In genomic region chr8:122654768-122655167, GRCm38 (mm10) we compare ENCODE assay signal across 12 mouse cellular contexts. TPM values are rescaled to one million over a fixed set of nuclear protein-coding genes. Genes with fewer than 3 reads are reported as not detected.
DNase-seq lines count a peak whose midpoint lies in the region; ATAC-seq and TF ChIP-seq lines count a peak whose summit lies in the region.
"Had no signal": no experiment of that assay in that cellular context is flagged by ENCODE, and none has a peak within 500 bp of the region (broad histone marks: within the 10 kb centered on the region; RNA-seq: fewer than 3 reads in every experiment).

No protein-coding gene starts in this region.

- no peak for TF ChIP-seq CTCF in cerebellum, adult 2 months (IDR thresholded peaks at IDR 0.05; ENCODE audit: borderline replicate concordance, insufficient read depth, low read depth, low read length)
- no peak for TF ChIP-seq CTCF in hindbrain, postnatal 0 days (IDR thresholded peaks at IDR 0.05; ENCODE audit: low read depth)

- H3K4me3 ChIP-seq in cerebellum, adult 2 months (replicated peaks; ENCODE audit: insufficient read depth, low read depth, low read length) = no peak overlapping the region
- H3K4me3 ChIP-seq in hindbrain, postnatal 0 days (ENCODE audit: low read length) = no peak overlapping the region
- no peak overlapping the region for H3K4me3 ChIP-seq in lung, embryonic 16.5 days (ENCODE audit: low read length)
- H3K4me3 ChIP-seq: megakaryocyte, embryonic 14.5 days had no signal

- no peak overlapping the region for H3K27ac ChIP-seq in cerebellum, adult 2 months (ENCODE audit: insufficient read depth, low read length)
- no peak overlapping the region for H3K27ac ChIP-seq in hindbrain, postnatal 0 days
- no peak overlapping the region for H3K27ac ChIP-seq in lung, embryonic 16.5 days (ENCODE audit: low read length)

- peaks cover 81% of the 10 kb centered on the region for H3K4me1 ChIP-seq in cerebellum, adult 2 months (ENCODE audit: control insufficient read depth, insufficient read depth, low read length)
- peaks cover 2% of the 10 kb centered on the region for H3K4me1 ChIP-seq in hindbrain, postnatal 0 days (ENCODE audit: insufficient read depth, low read length)
- H3K4me1 ChIP-seq in lung, embryonic 16.5 days (replicated peaks; ENCODE audit: control insufficient read depth, insufficient read depth, low read length) = peaks cover 11% of the 10 kb centered on the region

- H3K4me2 ChIP-seq in hindbrain, postnatal 0 days (ENCODE audit: low read depth, low read length) = no peak overlapping the region
- no peak overlapping the region for H3K4me2 ChIP-seq in lung, embryonic 16.5 days (ENCODE audit: low read depth, low read length)

- H3K9me3 ChIP-seq in hindbrain, postnatal 0 days (ENCODE audit: low read length) = no peaks in the 10 kb centered on the region
- H3K9me3 ChIP-seq in lung, embryonic 16.5 days (ENCODE audit: control insufficient read depth, low read length) = no peaks in the 10 kb centered on the region
- H3K9me3 ChIP-seq: megakaryocyte, embryonic 14.5 days had no signal

- no peak for ATAC-seq in hindbrain, postnatal 0 days
- ATAC-seq in lung, embryonic 16.5 days (ENCODE audit: low read depth) = peak; percentile 83
- ATAC-seq in granulocyte monocyte progenitor cell, adult 5-6 weeks (replicated peaks; ENCODE audit: poor library complexity, severe bottlenecking) = no peak

- TF ChIP-seq POLR2A in cerebellum, adult 2 months (IDR thresholded peaks at IDR 0.05; ENCODE audit: borderline replicate concordance, insufficient read depth, low read length) = no peak

- peak; percentile 50 to 59 for DNase-seq in cerebellum, postnatal 14 days
- no peak for DNase-seq in cerebellum, adult 2 months
- peak; percentile 77 for DNase-seq in adrenal gland, adult 2 months
- peak; percentile 35 for DNase-seq in hindbrain, postnatal 0 days (ENCODE audit: low spot score)
- no peak for DNase-seq in urinary bladder, postnatal 10 days (ENCODE audit: low spot score)
- DNase-seq in layer of hippocampus, adult 11-12 months (ENCODE audit: low spot score) = no peak
- DNase-seq: B cell, adult 2 months had no signal

- 9% methylated on average over 7 of the region's 7 CpGs for WGBS in cerebellum, adult 2 months
- WGBS in hindbrain, postnatal 0 days = 43% methylated on average over 7 of the region's 7 CpGs
- WGBS in lung, embryonic 16.5 days = 9% methylated on average over 7 of the region's 7 CpGs

- no peak overlapping the region for H3K9ac ChIP-seq in hindbrain, postnatal 0 days (replicated peaks; ENCODE audit: low read length)
- H3K9ac ChIP-seq in lung, embryonic 16.5 days (ENCODE audit: low read length) = no peak overlapping the region

- no peaks in the 10 kb centered on the region for H3K27me3 ChIP-seq in cerebellum, adult 2 months (ENCODE audit: control insufficient read depth, insufficient read depth, low read length)
- no peaks in the 10 kb centered on the region for H3K27me3 ChIP-seq in hindbrain, postnatal 0 days (ENCODE audit: insufficient read depth, low read length)
- no peaks in the 10 kb centered on the region for H3K27me3 ChIP-seq in lung, embryonic 16.5 days (ENCODE audit: control insufficient read depth, insufficient read depth, low read depth, low read length)
- H3K27me3 ChIP-seq: megakaryocyte, embryonic 14.5 days had no signal

- peaks cover 4% of the 10 kb centered on the region; the same call in 1 of the 2 replicates for H3K36me3 ChIP-seq in hindbrain, postnatal 0 days (ENCODE audit: insufficient read depth, low read length)
- no peaks in the 10 kb centered on the region for H3K36me3 ChIP-seq in lung, embryonic 16.5 days (ENCODE audit: control insufficient read depth, insufficient read depth, low read length)

RNA-seq across cellular contexts. Expression of gene Pabpn1l, which starts 32.2 kb away (rescaled TPM):
- polyA plus RNA-seq in cerebellum, adult 2 months (2012; rRNA removed) = not detected in 2 replicates
- total RNA-seq in adrenal gland, adult 2 months (2021) = not detected
- not detected in 2 replicates for polyA plus RNA-seq in adrenal gland, adult 2 months (2012; rRNA removed)
- not detected in 2 replicates for total RNA-seq in hindbrain, postnatal 0 days (2014; rRNA removed)
- polyA plus RNA-seq in hindbrain, postnatal 0 days (2015; fragmentation: Nextera tagmentation; extraction: Ambion mirVana) = not detected in 2 replicates
- not detected in 2 replicates for polyA plus RNA-seq in lung, embryonic 16.5 days (2015; fragmentation: Nextera tagmentation; extraction: Ambion mirVana)
- total RNA-seq in granulocyte monocyte progenitor cell, adult 5-6 weeks (2014; fragmentation: Nextera tagmentation) = not detected in 2 replicates
- not detected in 2 replicates for total RNA-seq in granulocyte monocyte progenitor cell, adult 5-6 weeks (2017)
- total RNA-seq: left cerebral cortex, adult 8-10 months had no signal
- polyA plus RNA-seq: gonadal fat pad, adult 2 months had no signal

RNA-seq across cellular contexts. Expression of gene Trappc2l, which starts 43.3 kb away (rescaled TPM):
- 199 and 206 TPM in 2 replicates for polyA plus RNA-seq in cerebellum, adult 2 months (2012; rRNA removed)
- 10 to 100 TPM; 53.8 to 55.5 TPM for total RNA-seq in adrenal gland, adult 2 months (2021)
- 159 and 161 TPM in 2 replicates for polyA plus RNA-seq in adrenal gland, adult 2 months (2012; rRNA removed)
- 7.6 and 11.4 TPM in 2 replicates for total RNA-seq in hindbrain, postnatal 0 days (2014; rRNA removed)
- 117 and 130 TPM in 2 replicates for polyA plus RNA-seq in hindbrain, postnatal 0 days (2015; fragmentation: Nextera tagmentation; extraction: Ambion mirVana)
- 48.0 and 62.6 TPM in 2 replicates for polyA plus RNA-seq in lung, embryonic 16.5 days (2015; fragmentation: Nextera tagmentation; extraction: Ambion mirVana)
- 41.0 and 55.7 TPM in 2 replicates for total RNA-seq in granulocyte monocyte progenitor cell, adult 5-6 weeks (2014; fragmentation: Nextera tagmentation)
- 16.1 and 21.7 TPM in 2 replicates for total RNA-seq in granulocyte monocyte progenitor cell, adult 5-6 weeks (2017)

RNA-seq across cellular contexts. Expression of gene Galns, which starts 43.5 kb away (rescaled TPM):
- 8.5 and 8.7 TPM in 2 replicates for polyA plus RNA-seq in cerebellum, adult 2 months (2012; rRNA removed)
- 1 to 10 TPM; 6.0 to 7.8 TPM for total RNA-seq in adrenal gland, adult 2 months (2021)
- polyA plus RNA-seq in adrenal gland, adult 2 months (2012; rRNA removed) = 6.8 and 8.0 TPM in 2 replicates
- total RNA-seq in hindbrain, postnatal 0 days (2014; rRNA removed) = 12.0 and 14.2 TPM in 2 replicates
- 9.1 and 10.0 TPM in 2 replicates for polyA plus RNA-seq in hindbrain, postnatal 0 days (2015; fragmentation: Nextera tagmentation; extraction: Ambion mirVana)
- 15.0 and 15.2 TPM in 2 replicates for polyA plus RNA-seq in lung, embryonic 16.5 days (2015; fragmentation: Nextera tagmentation; extraction: Ambion mirVana)
- total RNA-seq in granulocyte monocyte progenitor cell, adult 5-6 weeks (2014; fragmentation: Nextera tagmentation) = 39.0 and 46.3 TPM in 2 replicates
- 36.1 and 46.6 TPM in 2 replicates for total RNA-seq in granulocyte monocyte progenitor cell, adult 5-6 weeks (2017)

RNA-seq across cellular contexts. Expression of gene Cbfa2t3, which starts 44.1 kb away (rescaled TPM):
- 17.7 and 21.6 TPM in 2 replicates for polyA plus RNA-seq in cerebellum, adult 2 months (2012; rRNA removed)
- 10 to 100 TPM; 13.9 to 16.2 TPM for total RNA-seq in adrenal gland, adult 2 months (2021)
- polyA plus RNA-seq in adrenal gland, adult 2 months (2012; rRNA removed) = 19.3 and 20.3 TPM in 2 replicates
- 9.2 and 10.0 TPM in 2 replicates for total RNA-seq in hindbrain, postnatal 0 days (2014; rRNA removed)
- polyA plus RNA-seq in hindbrain, postnatal 0 days (2015; fragmentation: Nextera tagmentation; extraction: Ambion mirVana) = 12.4 and 12.6 TPM in 2 replicates
- 5.8 and 6.8 TPM in 2 replicates for polyA plus RNA-seq in lung, embryonic 16.5 days (2015; fragmentation: Nextera tagmentation; extraction: Ambion mirVana)
- 35.4 and 37.7 TPM in 2 replicates for total RNA-seq in granulocyte monocyte progenitor cell, adult 5-6 weeks (2014; fragmentation: Nextera tagmentation)
- total RNA-seq in granulocyte monocyte progenitor cell, adult 5-6 weeks (2017) = 8.3 and 16.0 TPM in 2 replicates

Comparison
In these comparisons a context has a peak if more than half of its experiments do, and no peak if none do; other contexts are left out.
1. DNase-seq: peak in cerebellum, postnatal 14 days (2 of 2), adrenal gland, adult 2 months (single experiment) and hindbrain, postnatal 0 days (single experiment); none in cerebellum, adult 2 months (0 of 2), urinary bladder, postnatal 10 days (single experiment) and layer of hippocampus, adult 11-12 months (single experiment).